Mouse (Mus musculus) testis, adult 2 months (tissue): Measurements from ENCODE around the gene Gm21762.
"Not testable (repeated sequence)": the region's sequence is repeated elsewhere in the genome, so short reads cannot be mapped to it uniquely, and the experiment has no call there.

ENCODE experiments used
- CTCF ChIP-seq: fragments of 200-500 bp; IDR thresholded peaks from 2 replicates; pipeline ENCODE4 v1.5.1; 2012; ENCODE audit warnings: low read depth, mild to moderate bottlenecking, inconsistent platforms, low read length, moderate library complexity; ENCODE audit not compliant: control insufficient read depth, insufficient read depth, insufficient replicate concordance
- POLR2A ChIP-seq: fragments of 200-500 bp; IDR thresholded peaks from 2 replicates; pipeline ENCODE4 v1.6.1; 2012; ENCODE audit warnings: low read depth, mild to moderate bottlenecking, inconsistent platforms, low read length, moderate library complexity; ENCODE audit not compliant: control insufficient read depth

DNA sequence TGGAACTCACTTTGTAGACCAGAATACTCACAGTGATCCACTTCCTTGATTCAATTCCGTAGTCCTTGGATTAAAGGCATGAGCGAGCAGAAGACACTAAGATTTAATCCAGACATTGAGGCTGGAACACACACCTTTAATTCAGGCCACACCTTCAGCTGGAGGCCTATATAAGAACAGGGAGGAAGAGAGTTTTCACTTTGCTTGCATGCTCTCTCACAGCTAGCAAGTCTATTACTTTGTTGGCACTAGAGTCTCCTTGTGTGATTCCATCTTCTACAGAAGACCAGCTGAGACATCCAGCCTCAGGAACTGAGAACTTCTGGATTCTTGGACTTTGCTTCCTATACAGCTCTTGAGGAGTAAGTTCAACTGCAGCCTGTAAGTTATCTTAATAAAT lies 47.1 kb upstream of the Gm21762 start, which contains the start of gene AF067061:
- TF ChIP-seq CTCF, POLR2A: not testable (repeated sequence)
